Mouse (Mus musculus): ENCODE data around the gene Arid4a.

DNA sequence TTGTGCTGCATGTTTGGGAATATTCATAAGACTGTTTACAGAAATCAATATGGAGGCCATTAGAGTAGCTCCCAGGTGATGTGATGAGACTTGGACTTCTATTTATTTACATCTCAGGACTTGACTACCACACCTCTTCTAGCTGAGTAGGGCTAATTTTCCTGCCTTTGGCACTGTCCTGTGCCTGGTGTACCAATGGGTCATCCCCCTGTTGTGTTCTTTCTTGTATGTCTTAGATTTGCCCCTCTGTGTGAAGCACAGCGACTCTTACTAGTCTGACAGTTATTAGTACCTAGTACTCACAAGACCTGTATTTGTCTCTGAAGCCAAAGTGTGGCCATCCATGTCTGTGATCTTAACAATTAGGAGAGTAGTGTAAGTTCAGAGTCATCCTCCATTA lies 26.7 kb downstream of the Arid4a start:
- TF ChIP-seq CTCF (IDR thresholded peaks at IDR 0.05 in 2 of 3, conservative IDR thresholded peaks at IDR 0.05 in 1 of 3; ENCODE audit: control insufficient read depth in 1 of 3, insufficient read depth in 1 of 3, low read depth in 2 of 3, low read length in 3 of 3, poor library complexity in 1 of 3, severe bottlenecking in 1 of 3) (no peak), KAT2A (conservative IDR thresholded peaks at IDR 0.05; ENCODE audit: low read depth, low read length) (no peak), EP300 (IDR thresholded peaks at IDR 0.05; ENCODE audit: low read depth in 1 of 2, low read length in 2 of 2) (no peak), NRF1 (IDR thresholded peaks at IDR 0.05; ENCODE audit: insufficient read depth, low read depth, low read length, poor library complexity, severe bottlenecking) (no peak), BHLHE40 (IDR thresholded peaks at IDR 0.05; ENCODE audit: borderline replicate concordance, low read depth, low read length) (no peak), MEF2A (IDR thresholded peaks at IDR 0.05; ENCODE audit: extremely low read depth, insufficient replicate concordance, low read depth, low read length, poor library complexity, severe bottlenecking) (no peak), POLR2A (IDR thresholded peaks at IDR 0.05; ENCODE audit: control insufficient read depth in 1 of 2, insufficient read depth in 1 of 2, low read depth in 1 of 2, low read length in 2 of 2, poor library complexity in 1 of 2) (no peak), MAFK (IDR thresholded peaks at IDR 0.05; ENCODE audit: borderline replicate concordance, low read depth, low read length) (no peak), SIN3A (IDR thresholded peaks at IDR 0.05; ENCODE audit: low read length) (no peak), USF1 (IDR thresholded peaks at IDR 0.05; ENCODE audit: low read depth, low read length) (no peak), ELF1 (IDR thresholded peaks at IDR 0.05; ENCODE audit: low read depth, low read length) (no peak)
